In the genomic region with DNA sequence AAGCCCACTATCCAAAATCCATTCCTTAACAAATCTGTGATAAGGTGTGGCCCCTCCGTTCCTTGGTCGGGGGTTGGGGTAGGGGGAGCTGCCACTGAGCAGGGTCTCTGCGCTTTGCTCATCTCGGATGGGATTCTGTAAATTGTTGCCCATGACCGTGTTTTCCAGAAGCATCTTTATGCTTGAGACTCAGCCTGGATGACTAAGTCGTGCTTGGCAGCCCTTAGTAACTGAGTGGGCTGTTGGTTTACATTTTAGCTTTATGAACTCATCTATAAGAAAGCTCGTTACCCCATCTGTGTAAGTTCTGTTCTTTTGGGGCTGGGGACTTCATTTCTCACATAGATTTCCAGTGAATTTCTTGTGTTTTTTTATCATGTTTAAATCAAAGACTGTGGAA, we compare ENCODE assay signal across 20 mouse cellular contexts. TPM values are rescaled to one million over a fixed set of nuclear protein-coding genes. Genes with fewer than 3 reads are reported as not detected.
A peak's percentile ranks its signal among the peaks of the same experiment; 100 is the strongest.
DNase-seq lines count a peak whose midpoint lies in the region; ATAC-seq and TF ChIP-seq lines count a peak whose summit lies in the region.
"Had no signal": no experiment of that assay in that cellular context is flagged by ENCODE, and none has a peak within 500 bp of the region (broad histone marks: within the 10 kb centered on the region; RNA-seq: fewer than 3 reads in every experiment).

No protein-coding gene starts in this region.

- no peak for ATAC-seq in megakaryocyte-erythroid progenitor cell, adult 5-6 weeks (replicated peaks; ENCODE audit: low FRiP score, low TSS enrichment, poor library complexity, severe bottlenecking)
- ATAC-seq: forebrain, embryonic 15.5 days; hindbrain, embryonic 16.5 days; inflammation-experienced regulatory T-cells, adult 6 months had no signal

- no peak for TF ChIP-seq CTCF in embryonic fibroblast, embryonic 13.5 days (IDR thresholded peaks at IDR 0.05; ENCODE audit: borderline replicate concordance, insufficient read depth, low read length)

- intact Hi-C loops in left cerebral cortex, postnatal 14 days (cut with DNase I) = loop anchor here (10.0 kb wide), 2 partner anchors 304 to 364 kb away; no protein-coding TSS in a partner anchor

- no peaks in the 10 kb centered on the region for H3K4me1 ChIP-seq in embryonic fibroblast, embryonic 13.5 days (ENCODE audit: control insufficient read depth, insufficient read depth, low read length)
- H3K4me1 ChIP-seq: embryonic facial prominence, embryonic 10.5 days; heart, embryonic 13.5 days had no signal

- TF ChIP-seq POLR2A in embryonic fibroblast, embryonic 13.5 days (IDR thresholded peaks at IDR 0.05; ENCODE audit: low read depth, low read length) = no peak

- no peak overlapping the region for H3K4me3 ChIP-seq in embryonic fibroblast, embryonic 13.5 days (ENCODE audit: insufficient read depth, low read length)
- H3K4me3 ChIP-seq: embryonic facial prominence, embryonic 10.5 days; erythroblast, embryonic 14.5 days; forebrain, embryonic 15.5 days; heart, embryonic 13.5 days had no signal

- peak overlapping the region; percentile 34; the same call in 1 of the 2 replicates for H3K27ac ChIP-seq in embryonic fibroblast, embryonic 13.5 days (ENCODE audit: insufficient read depth, low read length)
- H3K27ac ChIP-seq: embryonic facial prominence, embryonic 10.5 days; forebrain, embryonic 15.5 days; heart, embryonic 13.5 days had no signal

- DNase-seq in cerebellum, adult 9-10 months = peak; percentile 45
- no peak for DNase-seq in cerebellum, postnatal 14 days
- DNase-seq in left cerebral cortex, postnatal 14 days (ENCODE audit: low spot score in 2 of 2) = peak; percentile 21 to 69
- no peak for DNase-seq in left cerebral cortex, adult 8-10 months (ENCODE audit: low spot score in 2 of 2)
- peak; percentile 39 for DNase-seq in 3T3-L1 (ENCODE audit: low read depth, low spot score)
- no peak for DNase-seq in testis, postnatal 10 days (ENCODE audit: low spot score)
- DNase-seq: adrenal gland, adult 2 months; adrenal gland, postnatal 25 days; cerebellum, adult 9-11 months; gastrocnemius, postnatal 36 days; heart, adult 11 months; heart, postnatal 36 days had no signal

RNA-seq across cellular contexts. Expression of a gene that starts 23.8 kb away (rescaled TPM):
- 10 to 100 TPM; 36.2 to 37.1 TPM for total RNA-seq in left cerebral cortex, postnatal 14 days (2021)
- total RNA-seq in left cerebral cortex, adult 8-10 months (2022) = 10 to 100 TPM; 36.1 to 41.9 (median 40.9) TPM
- polyA plus RNA-seq in embryonic fibroblast, embryonic 13.5 days (2011; ENCODE audit: insufficient read length, low read depth, missing spikeins) = 44.4 and 46.0 TPM in 2 replicates
- total RNA-seq in megakaryocyte-erythroid progenitor cell, adult 5-6 weeks (2014; fragmentation: Nextera tagmentation) = 117 TPM in 2 replicates
- total RNA-seq in megakaryocyte-erythroid progenitor cell, adult 5-6 weeks (2017) = 289 and 308 TPM in 2 replicates

RNA-seq across cellular contexts. Expression of a gene that starts 29.7 kb away (rescaled TPM):
- total RNA-seq in left cerebral cortex, postnatal 14 days (2021) = 100 to 1,000 TPM; 103 to 112 TPM
- 10 to 100 TPM; 67.9 to 83.1 (median 72.2) TPM for total RNA-seq in left cerebral cortex, adult 8-10 months (2022)
- polyA plus RNA-seq in embryonic fibroblast, embryonic 13.5 days (2011; ENCODE audit: insufficient read length, low read depth, missing spikeins) = 226 and 279 TPM in 2 replicates
- 93.0 and 138 TPM in 2 replicates for total RNA-seq in megakaryocyte-erythroid progenitor cell, adult 5-6 weeks (2014; fragmentation: Nextera tagmentation)
- 101 and 113 TPM in 2 replicates for total RNA-seq in megakaryocyte-erythroid progenitor cell, adult 5-6 weeks (2017)

RNA-seq across cellular contexts. Expression of a gene that starts 42.7 kb away (rescaled TPM):
- total RNA-seq in left cerebral cortex, postnatal 14 days (2021) = 10 to 100 TPM; 19.4 to 20.8 TPM
- total RNA-seq in left cerebral cortex, adult 8-10 months (2022) = 10 to 100 TPM; 19.5 to 24.6 (median 23.4) TPM
- polyA plus RNA-seq in embryonic fibroblast, embryonic 13.5 days (2011; ENCODE audit: insufficient read length, low read depth, missing spikeins) = 11.0 and 13.8 TPM in 2 replicates
- 31.6 and 38.6 TPM in 2 replicates for total RNA-seq in megakaryocyte-erythroid progenitor cell, adult 5-6 weeks (2014; fragmentation: Nextera tagmentation)
- 14.2 and 23.2 TPM in 2 replicates for total RNA-seq in megakaryocyte-erythroid progenitor cell, adult 5-6 weeks (2017)

Comparison
In these comparisons a context has a peak if more than half of its experiments do, and no peak if none do; other contexts are left out.
1. DNase-seq: peak in cerebellum, adult 9-10 months (single experiment), left cerebral cortex, postnatal 14 days (2 of 2) and 3T3-L1 (single experiment); none in cerebellum, postnatal 14 days (0 of 2), left cerebral cortex, adult 8-10 months (0 of 2) and testis, postnatal 10 days (single experiment).